Mouse (Mus musculus) hindlimb bud, embryonic 11.5 days (tissue): Measurements from ENCODE around the gene Adamts4.

Source experiments
- DNase-seq: peaks from one replicate; pipeline ENCODE4 v3.0.0-alpha.2; 2012; ENCODE audit warnings: low read depth, low spot score; ENCODE audit errors: extremely low spot score

Gene Adamts4

DNA sequence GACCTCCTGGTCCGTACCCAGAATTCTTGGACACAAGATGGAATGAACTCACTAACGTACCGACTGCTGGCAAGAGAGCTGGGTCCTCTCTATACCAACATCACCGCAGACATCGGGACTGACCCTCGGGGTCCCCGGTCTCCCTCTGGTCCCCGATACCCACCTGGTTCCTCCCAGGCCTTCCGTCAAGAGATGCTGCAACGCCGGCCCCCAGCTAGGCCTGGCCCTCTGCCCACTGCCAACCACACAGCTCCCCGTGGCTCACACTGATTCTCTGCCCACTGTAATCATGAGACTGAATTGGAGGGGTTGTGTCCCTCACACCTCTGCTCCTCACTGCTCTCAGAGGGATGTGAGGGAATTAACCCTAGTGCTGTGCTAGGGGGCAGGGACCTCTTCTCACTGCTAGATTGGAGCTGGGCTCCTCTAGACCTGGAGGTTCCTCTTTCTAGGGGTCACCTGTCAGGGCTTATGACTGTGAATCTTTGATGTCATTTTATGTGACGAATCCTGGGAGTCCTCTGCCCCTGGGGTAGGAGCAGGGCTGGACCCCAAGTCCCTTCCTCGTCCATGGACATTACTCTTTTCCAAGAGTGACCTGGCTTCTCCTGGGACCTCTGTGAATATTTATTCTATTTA, 26.0 kb downstream of the Adamts4 start:
- no peak for DNase-seq

DNA sequence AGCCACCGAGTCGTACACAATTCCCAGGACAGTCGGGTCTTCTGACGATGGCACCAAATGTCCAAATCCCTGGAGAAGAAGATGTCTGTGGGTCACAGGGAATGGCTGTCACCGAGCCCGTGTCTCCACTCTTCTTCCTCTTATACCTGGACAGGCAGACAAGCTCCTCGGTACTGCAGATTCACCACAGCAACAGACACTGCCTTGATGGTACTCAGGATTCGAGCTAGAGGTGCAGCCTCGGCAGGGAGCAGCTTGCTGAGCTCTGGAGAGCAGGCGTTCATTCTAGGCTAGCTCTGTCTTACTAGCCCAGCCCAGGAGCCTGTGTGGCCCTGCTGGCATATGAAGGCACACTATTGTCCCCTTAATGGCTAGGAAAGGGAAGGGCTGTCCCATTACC, 27.5 kb downstream of the Adamts4 start:
- DNase-seq = no peak

DNA sequence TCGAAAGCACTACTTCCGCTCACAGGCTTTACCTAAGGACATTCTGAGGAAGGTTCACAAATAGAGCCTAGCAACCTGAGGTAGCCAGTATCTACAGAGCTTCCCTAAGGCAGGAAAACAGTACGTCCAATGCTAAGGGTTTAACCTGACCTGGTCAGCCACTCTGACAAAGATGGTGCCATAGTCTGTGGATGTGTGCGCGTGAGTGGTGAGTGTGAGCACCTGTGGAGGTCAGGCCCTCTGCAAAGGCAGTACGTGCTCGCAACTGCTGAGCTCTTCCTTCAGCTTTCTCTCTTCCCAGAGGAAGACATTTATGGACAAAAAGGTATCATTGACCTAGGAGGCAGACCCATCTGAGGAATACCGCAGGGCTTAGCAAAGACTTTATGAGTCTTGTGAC, 28.2 kb downstream of the Adamts4 start:
- DNase-seq = no peak

DNA sequence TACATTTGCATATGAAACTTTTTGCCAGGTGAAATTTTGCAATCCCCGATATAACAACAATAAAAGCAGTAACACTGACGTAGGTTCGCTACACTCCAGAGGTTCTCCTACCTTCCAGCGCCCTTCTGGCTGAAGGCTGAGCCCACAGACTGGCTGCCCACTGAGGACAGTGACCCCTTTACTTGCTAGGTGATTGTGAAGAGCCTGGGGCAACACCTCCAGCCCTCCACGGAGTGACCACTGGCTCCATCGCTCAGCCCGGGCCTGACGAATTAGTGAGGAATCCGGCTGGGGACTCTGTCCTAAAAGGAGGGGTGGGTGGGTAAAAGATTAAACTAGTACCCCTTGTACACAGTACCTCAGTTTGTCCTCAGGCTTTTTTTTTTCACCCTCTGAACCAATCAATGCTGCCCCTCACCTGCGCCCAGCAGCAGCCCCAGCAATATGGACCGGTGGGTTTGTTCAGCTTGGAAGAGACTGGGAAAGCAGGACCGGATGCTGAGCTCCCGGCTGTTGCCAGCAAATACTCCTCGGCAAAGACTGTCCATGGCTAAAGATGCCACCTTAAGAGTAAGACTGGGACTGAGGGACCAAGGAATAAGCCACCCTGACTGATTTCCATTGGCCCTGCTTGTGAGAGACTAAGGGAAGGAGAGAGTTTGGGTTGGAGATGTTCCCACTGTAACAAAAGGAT, 28.9 kb downstream of the Adamts4 start:
- DNase-seq = no peak

DNA sequence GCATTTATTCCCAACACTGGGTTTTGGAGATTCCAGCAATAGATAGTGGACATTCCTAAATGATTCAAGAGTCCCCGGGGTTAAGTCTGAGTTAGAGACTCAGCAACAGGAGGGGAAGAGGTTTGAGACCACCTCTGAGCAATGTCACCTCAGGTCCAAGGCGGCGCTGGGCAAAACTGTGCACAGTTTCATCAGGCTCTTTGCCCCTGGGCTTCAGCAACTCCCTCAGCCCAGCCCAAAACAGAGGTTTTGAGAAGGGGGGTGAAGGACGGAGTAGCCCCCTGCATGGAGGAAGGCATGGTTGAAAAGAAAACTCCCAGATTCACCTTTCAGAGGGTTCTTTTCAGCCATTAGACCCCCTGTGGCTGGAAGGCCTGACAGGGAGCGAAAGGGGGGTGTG, 29.5 kb downstream of the Adamts4 start:
- DNase-seq = no peak

DNA sequence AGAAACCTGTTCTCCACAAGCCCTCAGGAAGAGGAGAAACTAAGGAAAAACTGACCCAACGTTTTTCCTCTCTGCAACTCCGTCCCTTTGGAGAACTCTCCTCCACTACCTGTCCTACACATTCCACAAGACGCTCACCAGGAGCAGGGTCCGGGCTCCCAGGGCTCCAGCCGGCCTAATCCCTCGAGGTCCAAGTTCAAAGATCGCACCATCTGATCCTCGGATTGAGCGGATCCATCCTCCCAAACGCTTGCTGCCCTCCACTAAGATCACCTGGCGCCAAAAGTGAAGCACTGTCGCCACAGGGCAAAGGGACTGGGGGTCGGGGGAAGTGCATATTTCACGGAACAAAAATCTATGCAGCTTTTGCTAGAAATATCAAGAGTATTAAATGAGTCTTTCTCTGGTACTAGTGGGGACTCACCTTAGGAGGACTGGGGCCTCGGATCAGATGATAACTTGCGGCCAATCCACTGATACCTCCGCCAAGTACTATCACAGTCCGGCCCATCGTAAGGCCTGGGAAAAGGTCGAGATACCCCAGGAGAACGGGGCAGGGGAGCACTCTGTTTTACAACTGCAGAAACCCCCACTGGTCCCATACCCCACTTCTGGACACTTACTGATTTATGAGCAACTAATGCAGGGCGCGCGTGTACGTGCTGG, 30.2 kb downstream of the Adamts4 start:
- DNase-seq = no peak

DNA sequence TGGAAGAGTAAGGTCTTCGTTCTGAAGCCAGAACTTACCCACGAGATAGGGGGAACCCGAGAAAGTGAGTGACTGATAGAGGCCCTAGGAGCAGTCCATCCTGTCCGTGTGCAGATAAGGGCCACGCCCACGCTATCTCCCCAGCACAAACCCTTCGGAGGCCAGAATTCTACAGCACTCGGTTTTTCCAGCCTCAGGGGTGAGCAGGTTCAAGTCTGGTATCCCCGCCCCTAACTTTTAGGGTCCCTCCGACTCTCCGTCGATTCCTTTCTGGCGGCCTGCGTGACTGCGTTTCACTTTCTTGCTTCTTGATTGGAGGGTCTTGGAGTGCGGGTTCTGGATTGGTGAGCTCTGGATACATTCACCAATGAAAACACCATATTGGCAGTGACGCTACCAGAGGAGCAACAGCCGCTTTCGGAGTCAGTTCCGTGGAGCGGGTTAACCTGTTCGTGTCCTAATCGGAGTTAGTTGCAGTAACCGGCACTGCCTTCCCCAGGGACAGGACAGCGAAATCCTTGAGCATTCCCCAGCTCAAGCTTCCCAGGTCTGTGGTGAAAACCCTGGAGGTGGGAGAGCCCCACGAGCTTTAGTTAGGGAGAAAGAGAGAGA, 30.8 kb downstream of the Adamts4 start, which contains the start of gene Ppox:
Gene Ppox, minus strand, starts transcription at position 271 of the 612 bp plus-strand sequence.
- DNase-seq = peak; percentile 97

DNA sequence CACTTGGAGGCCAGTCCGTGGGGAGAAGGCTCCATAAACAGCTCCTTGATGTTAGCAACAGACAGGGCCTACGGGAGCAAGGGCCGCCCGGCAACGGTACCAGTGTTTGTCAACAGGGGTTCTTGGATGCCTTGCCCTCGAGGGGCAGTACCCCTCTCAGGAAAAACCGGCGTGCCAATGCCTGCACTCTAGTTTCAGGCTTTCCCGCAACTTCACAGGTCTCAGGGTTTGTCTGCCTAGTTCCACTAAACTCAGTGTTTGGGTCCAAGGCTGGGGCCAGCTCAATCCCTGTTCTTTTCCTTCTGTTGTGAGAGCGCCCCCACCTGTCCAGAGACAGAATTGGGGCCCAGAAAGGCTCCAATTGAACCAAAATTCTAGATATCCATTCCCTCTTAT, 31.3 kb downstream of the Adamts4 start:
- no peak for DNase-seq

DNA sequence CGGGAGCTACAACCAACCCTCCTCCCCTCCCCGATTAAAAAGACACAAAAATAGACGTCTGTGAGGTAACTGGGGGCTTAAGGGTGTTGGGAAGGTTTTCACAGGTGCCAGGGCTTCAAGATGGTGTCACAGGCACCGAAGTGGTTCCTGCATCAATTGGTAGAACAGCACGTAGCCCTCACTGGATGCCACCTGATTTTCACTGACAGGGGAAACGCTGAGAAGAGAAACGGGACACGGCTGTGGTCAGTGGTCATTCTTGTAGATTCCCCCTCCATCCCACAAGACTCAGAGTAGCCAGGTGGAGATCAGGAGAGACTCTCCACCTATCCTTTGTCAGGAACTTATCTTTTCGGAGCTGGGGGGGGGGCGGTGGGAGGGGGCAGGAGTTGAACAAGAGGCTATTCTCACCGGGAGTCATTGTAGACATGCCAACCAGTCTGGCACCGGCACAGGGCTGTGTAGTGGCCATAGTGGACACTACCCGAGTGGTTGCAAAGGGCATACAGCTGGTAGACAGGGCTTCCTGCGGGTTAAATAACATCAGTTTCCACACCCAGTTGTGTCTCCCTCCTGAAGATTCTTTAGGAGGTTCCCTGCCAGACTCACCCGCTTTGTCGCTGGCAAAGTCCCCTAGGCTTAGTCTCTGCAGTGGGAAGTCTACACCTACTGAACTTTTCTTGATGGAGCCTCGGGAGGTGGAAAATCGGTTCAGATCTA, 32.0 kb downstream of the Adamts4 start:
- DNase-seq = no peak

DNA sequence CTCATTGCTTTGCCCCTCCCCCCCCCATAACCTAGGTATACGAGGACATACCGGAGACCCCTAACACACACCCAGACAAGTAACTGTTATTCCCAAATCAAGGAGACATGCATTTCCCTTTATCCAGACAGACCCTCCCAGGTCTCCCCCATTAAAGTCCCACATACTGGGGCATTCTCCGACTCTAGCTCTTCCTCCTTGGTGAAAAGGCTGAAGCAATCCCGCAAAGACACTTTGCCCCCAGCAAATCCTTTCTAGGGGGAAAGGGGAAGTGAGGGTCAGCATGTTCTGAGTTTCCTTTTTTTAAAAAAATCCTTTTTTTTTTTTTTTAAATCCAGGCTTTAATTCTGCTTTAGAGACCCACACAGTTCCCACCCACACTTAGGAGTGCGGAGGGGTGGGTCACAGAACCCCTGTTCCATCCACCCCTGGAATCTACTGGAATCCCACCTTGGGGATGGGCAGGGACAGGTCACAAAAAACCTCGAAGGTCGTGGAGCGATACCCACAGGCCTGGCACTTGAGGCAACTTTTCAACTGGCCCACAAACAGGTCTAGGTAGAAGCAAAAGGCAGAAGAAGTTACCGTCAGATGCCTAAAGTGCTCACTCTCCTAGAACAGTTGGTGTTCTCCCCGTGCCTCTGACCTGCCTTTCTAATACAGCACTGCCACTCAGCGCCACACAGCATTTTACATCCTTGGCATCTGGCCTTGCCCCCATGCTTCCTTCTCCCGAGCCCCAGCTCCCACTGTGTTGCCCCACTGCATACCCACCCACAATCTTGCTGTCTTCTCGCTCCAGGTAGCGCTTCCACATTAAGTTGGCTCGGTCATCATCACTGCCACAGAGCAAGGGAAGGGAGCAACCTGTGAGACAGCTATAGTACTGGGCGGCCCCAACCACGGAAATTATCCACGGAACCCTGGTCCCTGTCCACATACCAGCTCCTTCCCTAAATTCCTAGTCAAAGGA, 33.3 kb downstream of the Adamts4 start:
- DNase-seq = no peak

DNA sequence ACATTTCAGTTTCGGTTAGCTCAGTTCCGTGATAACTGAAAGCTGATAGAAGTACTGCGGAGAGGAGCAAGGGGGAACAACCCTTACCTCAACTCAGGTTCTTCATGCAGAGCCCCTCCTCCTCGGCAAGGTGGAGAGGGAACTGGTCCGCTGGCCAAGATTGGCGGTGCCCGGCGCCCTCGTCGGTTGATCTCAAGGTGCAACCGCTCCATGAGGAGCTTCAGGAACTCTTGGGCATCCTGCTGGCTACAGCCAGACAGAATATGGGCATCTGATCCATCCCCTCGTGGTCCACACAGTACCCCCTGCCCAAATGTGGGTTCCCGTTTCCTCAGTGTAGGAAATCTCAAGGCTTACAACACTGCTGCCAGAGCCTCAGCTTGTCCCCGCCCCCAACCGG, 34.3 kb downstream of the Adamts4 start:
- no peak for DNase-seq

DNA sequence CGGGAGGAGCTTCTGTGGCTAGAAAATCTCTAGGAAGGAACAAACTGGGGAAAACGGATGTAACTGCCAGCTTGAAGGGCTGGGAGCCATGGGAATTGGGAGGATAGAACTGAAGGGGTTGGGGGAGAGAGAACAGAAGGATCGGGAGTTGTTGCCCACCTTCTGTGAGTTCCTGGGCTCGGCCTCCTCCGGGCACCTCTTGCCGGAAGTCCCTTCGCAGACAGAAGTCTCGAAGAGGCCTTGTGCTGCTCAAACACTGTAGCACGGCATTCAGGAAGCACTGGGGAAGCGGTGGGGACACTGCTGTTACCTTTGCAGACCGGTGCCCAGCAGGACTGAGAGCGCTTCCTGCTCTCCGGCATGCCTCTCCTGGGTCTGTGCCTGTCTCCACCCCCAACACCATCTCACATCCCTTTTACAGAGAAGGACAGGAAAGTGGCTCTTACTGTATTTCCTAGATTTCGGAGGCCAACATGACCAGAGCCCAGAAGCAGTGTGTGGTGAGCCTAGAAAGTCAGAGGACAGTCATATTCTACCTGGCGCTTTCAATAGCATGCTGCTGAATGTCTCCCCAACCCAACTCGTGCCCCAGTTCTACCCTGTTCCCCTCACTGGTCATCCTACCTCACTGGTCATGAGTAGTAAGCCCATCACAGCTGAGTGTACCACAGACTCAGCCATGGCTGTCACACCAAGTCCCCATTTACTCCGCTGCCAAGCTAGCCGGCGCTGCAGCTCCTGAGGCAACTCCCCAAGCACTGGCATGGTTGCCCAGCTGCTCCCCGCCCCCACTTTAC, 35.1 kb downstream of the Adamts4 start:
- no peak for DNase-seq

DNA sequence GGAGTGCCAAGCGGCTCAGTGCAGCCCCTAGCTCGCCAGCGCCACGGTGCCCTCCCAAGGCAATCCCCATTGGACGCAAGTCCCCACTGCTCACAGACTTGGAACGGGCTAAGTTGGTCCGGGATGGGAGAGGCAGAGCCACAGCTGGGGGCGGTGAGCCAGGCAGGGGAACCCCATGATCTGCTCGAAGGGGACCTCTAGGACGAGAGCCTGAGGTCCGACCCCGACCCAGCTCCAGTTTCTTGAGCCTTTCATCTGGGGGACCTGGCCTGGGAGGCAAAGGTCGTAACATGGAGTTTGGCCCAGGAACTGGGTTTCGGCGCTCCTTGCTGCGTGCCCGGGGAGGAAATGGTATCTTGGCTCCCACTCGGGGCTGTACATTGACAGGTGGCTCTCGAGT, 36.3 kb downstream of the Adamts4 start:
- DNase-seq = no peak

DNA sequence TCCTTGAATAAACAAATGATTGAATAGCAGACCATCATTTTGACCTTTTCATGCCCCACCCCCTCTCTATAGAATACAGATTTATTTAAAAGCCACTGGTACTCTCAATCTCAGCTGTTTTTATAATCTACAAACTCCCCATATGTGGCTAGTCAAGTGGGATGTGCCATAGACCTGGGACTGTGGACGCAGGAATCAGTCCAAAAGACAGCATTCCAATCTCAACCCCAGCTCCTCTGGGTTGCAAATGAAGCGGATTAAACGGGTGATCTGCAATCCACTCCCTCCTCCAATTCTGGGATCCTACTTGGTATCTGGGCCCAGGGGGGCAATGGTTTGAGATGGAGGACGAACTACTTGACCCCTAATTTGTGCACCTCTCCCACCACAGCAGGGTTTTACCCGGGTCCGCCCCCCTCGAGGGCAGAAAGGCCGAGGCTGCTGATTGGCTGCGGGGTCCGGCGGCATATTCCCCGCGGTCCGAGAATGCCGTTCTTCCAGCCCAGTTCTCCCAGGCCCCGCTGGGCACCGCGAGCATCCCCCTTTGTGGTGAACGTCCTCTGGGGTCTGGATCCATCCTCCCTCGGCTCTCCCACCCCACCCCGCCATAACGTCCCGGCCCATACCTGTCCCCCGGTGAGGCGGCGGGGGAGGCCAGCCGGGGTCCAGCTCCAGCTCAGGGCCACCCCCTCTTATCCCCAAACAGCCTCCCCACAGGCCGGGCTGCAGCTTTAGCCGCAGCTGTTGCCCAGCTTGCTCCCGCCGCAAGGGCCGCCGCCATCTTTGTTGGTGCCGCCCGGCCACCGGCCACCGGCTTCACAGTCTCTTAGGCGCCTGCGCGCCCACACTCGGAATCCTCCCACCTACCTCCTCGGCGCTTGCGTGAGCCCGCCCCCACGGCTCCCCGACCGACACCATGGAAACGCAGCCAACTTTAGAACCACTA, 37.2 kb downstream of the Adamts4 start, which contains the start of gene Usp21:
Gene Usp21, minus strand, starts transcription at position 856 of the 946 bp plus-strand sequence.
- peak; percentile 81 for DNase-seq

DNA sequence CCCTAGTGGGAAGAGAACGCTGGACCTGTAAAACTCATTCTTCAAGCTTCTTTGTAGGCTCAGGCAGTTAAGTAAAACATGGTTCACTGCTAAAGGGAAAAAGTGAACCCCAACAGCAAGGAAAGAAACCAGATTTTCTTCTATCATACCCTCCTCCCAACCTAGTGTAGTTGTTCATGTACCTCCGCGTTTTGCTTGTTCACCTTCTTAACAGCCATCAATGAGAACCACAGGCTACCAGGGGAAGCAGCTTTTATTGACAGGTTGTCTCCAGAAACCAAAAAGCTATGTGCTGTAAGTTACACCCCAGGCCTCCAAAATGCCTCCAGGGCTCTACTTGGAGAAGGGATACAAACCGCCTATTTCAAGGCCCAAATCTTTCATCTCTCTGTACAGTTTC, 38.1 kb downstream of the Adamts4 start:
- DNase-seq = no peak

DNA sequence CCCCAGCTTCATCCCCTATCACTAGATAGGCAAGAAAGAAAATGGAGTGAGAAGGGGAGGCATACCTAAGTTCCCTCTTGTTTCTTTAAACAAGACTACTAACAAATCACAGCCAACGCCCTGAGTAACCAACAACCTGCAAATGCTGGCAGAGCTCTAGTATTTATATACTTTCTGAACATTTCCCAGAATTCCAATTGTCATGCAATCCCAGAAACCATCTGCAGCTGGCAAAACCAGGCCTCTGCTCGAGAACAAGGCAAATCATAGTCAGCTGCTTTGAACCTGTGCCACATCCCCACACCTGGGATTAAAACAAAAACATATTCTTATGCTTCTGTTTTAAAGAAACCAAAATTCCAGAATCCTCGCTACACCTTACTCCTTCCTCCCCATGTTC, 43.1 kb downstream of the Adamts4 start:
- DNase-seq = no peak

DNA sequence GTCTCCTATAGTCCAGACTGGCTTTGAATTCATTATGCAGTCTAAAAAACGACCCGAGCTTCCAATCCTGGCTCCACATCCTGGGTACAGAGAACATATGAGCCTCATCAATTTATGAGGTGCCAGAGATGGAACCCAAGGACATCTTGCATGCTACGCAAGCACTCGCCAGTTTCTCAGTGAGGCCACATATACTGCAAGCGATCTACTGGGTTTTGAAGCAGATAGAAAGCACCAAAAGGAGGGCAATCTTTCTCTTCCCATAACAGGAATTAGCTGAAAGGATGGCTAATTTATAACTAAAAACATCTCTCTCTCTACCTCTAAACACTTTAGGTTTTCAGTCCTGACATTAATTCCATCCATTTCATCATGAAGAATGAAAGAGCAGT, 43.7 kb downstream of the Adamts4 start:
- no peak for DNase-seq
